Mouse (Mus musculus) lung, postnatal 25 days (tissue): ENCODE measurements around the gene 9930111J21Rik2.
"Not testable (repeated sequence)": the region's sequence is repeated elsewhere in the genome, so short reads cannot be mapped to it uniquely, and the experiment has no call there.

ENCODE experiments used
- DNase-seq: peaks from one replicate; pipeline ENCODE4 v3.0.0; 2022; ENCODE audit warnings: low spot score

9930111J21Rik2 gene

DNA sequence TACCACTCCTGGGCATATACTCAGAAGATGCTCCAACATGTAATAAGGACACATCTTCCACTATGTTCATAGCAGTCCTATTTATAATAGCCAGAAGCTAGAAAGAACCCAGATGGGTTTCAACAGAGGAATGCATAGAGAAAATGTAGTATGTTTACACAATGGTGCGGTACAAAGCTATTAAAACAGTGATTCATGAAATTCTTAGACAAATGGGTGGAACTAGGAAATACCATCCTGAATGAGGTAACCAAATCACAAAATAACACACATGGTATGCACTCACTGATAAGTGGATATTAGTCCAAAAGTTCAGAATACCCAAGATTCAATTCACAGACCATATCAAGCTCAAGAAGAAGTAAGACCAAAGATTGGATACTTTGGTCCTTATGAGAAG, 76.4 kb downstream of the 9930111J21Rik2 start:
- not testable (repeated sequence) for DNase-seq
